Mouse (Mus musculus): ENCODE results near the gene 1810013L24Rik. TPM values are rescaled to one million over a fixed set of nuclear protein-coding genes. Genes with fewer than 3 reads are reported as not detected.
"Not testable (repeated sequence)": the region's sequence is repeated elsewhere in the genome, so short reads cannot be mapped to it uniquely, and the experiment has no call there.

The 1810013L24Rik gene
- polyA plus RNA-seq, 1 experiment from 2014 or later = 11.9 TPM

GRCm38 (mm10) chr16:8871376-8871775 is 41.5 kb downstream of the 1810013L24Rik start:
- Histone ChIP-seq H3K27me3 (replicated peaks; ENCODE audit: control insufficient read depth, insufficient read depth, low read length) (no peaks in the 10 kb centered on the region), H3K36me3 (ENCODE audit: control insufficient read depth, insufficient read depth, low read length) (no peaks in the 10 kb centered on the region), H3K9ac (ENCODE audit: low read depth, low read length) (no peak overlapping the region), H3K9me3 (ENCODE audit: control insufficient read depth, low read length) (no peaks in the 10 kb centered on the region), H3K4me1 (ENCODE audit: control insufficient read depth, insufficient read depth, low read length) (no peaks in the 10 kb centered on the region), H3K4me3 (ENCODE audit: low read length) (no peak overlapping the region), H3K27ac (ENCODE audit: low read length) (no peak overlapping the region), H3K4me2 (ENCODE audit: low read depth, low read length) (no peak overlapping the region)
- ATAC-seq = no peak
- WGBS = 87% methylated on average over 6 of the region's 6 CpGs

GRCm38 (mm10) chr16:8872019-8872418 is 42.1 kb downstream of the 1810013L24Rik start:
- no peak overlapping the region for H3K4me2 ChIP-seq (ENCODE audit: low read depth, low read length)
- H3K9ac ChIP-seq (ENCODE audit: low read depth, low read length) = no peak overlapping the region
- no peak overlapping the region for H3K27ac ChIP-seq (ENCODE audit: low read length)
- H3K36me3 ChIP-seq (ENCODE audit: control insufficient read depth, insufficient read depth, low read length) = no peaks in the 10 kb centered on the region
- H3K4me3 ChIP-seq (ENCODE audit: low read length) = no peak overlapping the region
- peak; percentile 76 for ATAC-seq
- H3K9me3 ChIP-seq (ENCODE audit: control insufficient read depth, low read length) = no peaks in the 10 kb centered on the region
- no peaks in the 10 kb centered on the region for H3K27me3 ChIP-seq (replicated peaks; ENCODE audit: control insufficient read depth, insufficient read depth, low read length)
- WGBS = 35% methylated on average over 5 of the region's 5 CpGs
- H3K4me1 ChIP-seq (ENCODE audit: control insufficient read depth, insufficient read depth, low read length) = no peaks in the 10 kb centered on the region

GRCm38 (mm10) chr16:8872486-8872885 is 42.6 kb downstream of the 1810013L24Rik start:
- no peaks in the 10 kb centered on the region for H3K27me3 ChIP-seq (replicated peaks; ENCODE audit: control insufficient read depth, insufficient read depth, low read length)
- H3K36me3 ChIP-seq (ENCODE audit: control insufficient read depth, insufficient read depth, low read length) = no peaks in the 10 kb centered on the region
- no peak overlapping the region for H3K4me3 ChIP-seq (ENCODE audit: low read length)
- H3K9ac ChIP-seq (ENCODE audit: low read depth, low read length) = no peak overlapping the region
- H3K4me2 ChIP-seq (ENCODE audit: low read depth, low read length) = no peak overlapping the region
- H3K27ac ChIP-seq (ENCODE audit: low read length) = no peak overlapping the region
- ATAC-seq = no peak
- no peaks in the 10 kb centered on the region for H3K4me1 ChIP-seq (ENCODE audit: control insufficient read depth, insufficient read depth, low read length)
- 62% methylated on average over 3 of the region's 3 CpGs for WGBS
- no peaks in the 10 kb centered on the region for H3K9me3 ChIP-seq (ENCODE audit: control insufficient read depth, low read length)

GRCm38 (mm10) chr16:8880076-8880475 is 50.2 kb downstream of the 1810013L24Rik start:
- ATAC-seq = no peak
- Histone ChIP-seq H3K27ac (ENCODE audit: low read length) (no peak overlapping the region), H3K4me3 (ENCODE audit: low read length) (no peak overlapping the region), H3K9ac (ENCODE audit: low read depth, low read length) (no peak overlapping the region), H3K27me3 (replicated peaks; ENCODE audit: control insufficient read depth, insufficient read depth, low read length) (no peaks in the 10 kb centered on the region), H3K4me2 (ENCODE audit: low read depth, low read length) (no peak overlapping the region), H3K9me3 (ENCODE audit: control insufficient read depth, low read length) (no peaks in the 10 kb centered on the region), H3K36me3 (ENCODE audit: control insufficient read depth, insufficient read depth, low read length) (no peaks in the 10 kb centered on the region), H3K4me1 (ENCODE audit: control insufficient read depth, insufficient read depth, low read length) (no peaks in the 10 kb centered on the region)
- WGBS = 74% methylated on average over 5 of the region's 5 CpGs

- Histone ChIP-seq H3K9ac (ENCODE audit: low read depth, low read length) (no peak overlapping the region), H3K27me3 (replicated peaks; ENCODE audit: control insufficient read depth, insufficient read depth, low read length) (no peaks in the 10 kb centered on the region), H3K9me3 (ENCODE audit: control insufficient read depth, low read length) (no peaks in the 10 kb centered on the region), H3K4me3 (ENCODE audit: low read length) (no peak overlapping the region; the same call in 1 of the 2 replicates), H3K4me1 (ENCODE audit: control insufficient read depth, insufficient read depth, low read length) (no peaks in the 10 kb centered on the region), H3K4me2 (ENCODE audit: low read depth, low read length) (no peak overlapping the region), H3K27ac (ENCODE audit: low read length) (no peak overlapping the region), H3K36me3 (ENCODE audit: control insufficient read depth, insufficient read depth, low read length) (no peaks in the 10 kb centered on the region)
- ATAC-seq = no peak
- 40% methylated on average over 11 of the region's 11 CpGs for WGBS
Observed at GRCm38 (mm10) chr16:8883674-8884241, 53.9 kb downstream of the 1810013L24Rik start.

GRCm38 (mm10) chr16:8894214-8894613 is 64.3 kb downstream of the 1810013L24Rik start:
- H3K27ac ChIP-seq (ENCODE audit: low read length); ATAC-seq; H3K4me1 ChIP-seq (ENCODE audit: control insufficient read depth, insufficient read depth, low read length); H3K9ac ChIP-seq (ENCODE audit: low read depth, low read length); H3K4me3 ChIP-seq (ENCODE audit: low read length); H3K27me3 ChIP-seq (replicated peaks; ENCODE audit: control insufficient read depth, insufficient read depth, low read length); H3K4me2 ChIP-seq (ENCODE audit: low read depth, low read length); H3K9me3 ChIP-seq (ENCODE audit: control insufficient read depth, low read length); H3K36me3 ChIP-seq (ENCODE audit: control insufficient read depth, insufficient read depth, low read length): not testable (repeated sequence)
- WGBS = 44% methylated on average over 4 of the region's 4 CpGs

- Histone ChIP-seq H3K9ac (ENCODE audit: low read depth, low read length) (no peak overlapping the region), H3K4me3 (ENCODE audit: low read length) (no peak overlapping the region), H3K27ac (ENCODE audit: low read length) (no peak overlapping the region), H3K27me3 (replicated peaks; ENCODE audit: control insufficient read depth, insufficient read depth, low read length) (no peaks in the 10 kb centered on the region), H3K4me1 (ENCODE audit: control insufficient read depth, insufficient read depth, low read length) (no peaks in the 10 kb centered on the region), H3K36me3 (ENCODE audit: control insufficient read depth, insufficient read depth, low read length) (no peaks in the 10 kb centered on the region), H3K9me3 (ENCODE audit: control insufficient read depth, low read length) (no peaks in the 10 kb centered on the region), H3K4me2 (ENCODE audit: low read depth, low read length) (no peak overlapping the region)
- WGBS = 92% methylated on average over 4 of the region's 4 CpGs
- no peak for ATAC-seq
Observed at GRCm38 (mm10) chr16:8895301-8895700, 65.4 kb downstream of the 1810013L24Rik start.

- H3K9ac ChIP-seq (ENCODE audit: low read depth, low read length); H3K27ac ChIP-seq (ENCODE audit: low read length); H3K4me2 ChIP-seq (ENCODE audit: low read depth, low read length); H3K9me3 ChIP-seq (ENCODE audit: control insufficient read depth, low read length); ATAC-seq; H3K4me1 ChIP-seq (ENCODE audit: control insufficient read depth, insufficient read depth, low read length); H3K27me3 ChIP-seq (replicated peaks; ENCODE audit: control insufficient read depth, insufficient read depth, low read length); H3K4me3 ChIP-seq (ENCODE audit: low read length); H3K36me3 ChIP-seq (ENCODE audit: control insufficient read depth, insufficient read depth, low read length): not testable (repeated sequence)
- WGBS = 13% methylated on average over 2 of the region's 2 CpGs
Observed at GRCm38 (mm10) chr16:8906115-8906514, 76.2 kb downstream of the 1810013L24Rik start.

Measured in intestine, embryonic 16.5 days (tissue).